Mouse (Mus musculus) right cerebral cortex, postnatal 10 days (tissue): ENCODE results near the gene Thada.
A peak's percentile ranks its signal among the peaks of the same experiment; 100 is the strongest.
"Not testable (repeated sequence)": the region's sequence is repeated elsewhere in the genome, so short reads cannot be mapped to it uniquely, and the experiment has no call there.

ENCODE experiments used
- DNase-seq, 2 experiments: peaks; one replicate each; pipeline ENCODE4 v3.0.0; 2021; ENCODE audit warnings: low spot score in 2 of 2

Gene Thada

GRCm38 (mm10) chr17:84261010-84261409, 205.0 kb downstream of the Thada start:
- no peak for DNase-seq

GRCm38 (mm10) chr17:84260226-84260625, 205.8 kb downstream of the Thada start:
- DNase-seq, result no peak

- DNase-seq, result peak; percentile 81 to 86
These were observed 207.3 kb downstream of the Thada start for GRCm38 (mm10) chr17:84258638-84259261.

GRCm38 (mm10) chr17:84257927-84258532, 208.0 kb downstream of the Thada start:
- DNase-seq, result no peak

GRCm38 (mm10) chr17:84256278-84256819, 209.7 kb downstream of the Thada start:
- DNase-seq, result peak; percentile 36 to 50

- no peak for DNase-seq
These were observed 210.2 kb downstream of the Thada start for GRCm38 (mm10) chr17:84255841-84256240.

GRCm38 (mm10) chr17:84251426-84251825, 214.6 kb downstream of the Thada start:
- no peak for DNase-seq

- no peak for DNase-seq
These were observed 221.7 kb downstream of the Thada start for GRCm38 (mm10) chr17:84244182-84244920.

- DNase-seq, result no peak
These were observed 222.2 kb downstream of the Thada start for GRCm38 (mm10) chr17:84243759-84244158.

GRCm38 (mm10) chr17:84241308-84241957, 224.6 kb downstream of the Thada start:
- no peak for DNase-seq

GRCm38 (mm10) chr17:84239679-84240292, 226.2 kb downstream of the Thada start:
- no peak for DNase-seq

- no peak for DNase-seq
These were observed 227.8 kb downstream of the Thada start for GRCm38 (mm10) chr17:84238174-84238573.

- no peak for DNase-seq
These were observed 229.0 kb downstream of the Thada start for GRCm38 (mm10) chr17:84236781-84237557.

GRCm38 (mm10) chr17:84235399-84235928, 230.5 kb downstream of the Thada start:
- no peak for DNase-seq

- DNase-seq, result not testable (repeated sequence)
These were observed 231.2 kb downstream of the Thada start for GRCm38 (mm10) chr17:84234785-84235184.

GRCm38 (mm10) chr17:84233758-84234157, 232.2 kb downstream of the Thada start:
- DNase-seq, result no peak

- DNase-seq, result no peak
These were observed 234.6 kb downstream of the Thada start for GRCm38 (mm10) chr17:84231361-84231760.

- no peak for DNase-seq
These were observed 237.8 kb downstream of the Thada start for GRCm38 (mm10) chr17:84228223-84228622.

GRCm38 (mm10) chr17:84226681-84227080, 239.3 kb downstream of the Thada start:
- no peak for DNase-seq

- no peak for DNase-seq
These were observed 239.8 kb downstream of the Thada start for GRCm38 (mm10) chr17:84226231-84226630.
